Mouse (Mus musculus) adrenal gland, adult (tissue): ENCODE data around the gene Gpr19.

ENCODE experiments used
- DNase-seq, 2 experiments: peaks; one replicate each; pipeline ENCODE4 v3.0.0; 2022 to 2023; ENCODE audit warnings: low spot score in 1 of 2; ENCODE audit not compliant: inconsistent age in 2 of 2

Gene Gpr19

DNA sequence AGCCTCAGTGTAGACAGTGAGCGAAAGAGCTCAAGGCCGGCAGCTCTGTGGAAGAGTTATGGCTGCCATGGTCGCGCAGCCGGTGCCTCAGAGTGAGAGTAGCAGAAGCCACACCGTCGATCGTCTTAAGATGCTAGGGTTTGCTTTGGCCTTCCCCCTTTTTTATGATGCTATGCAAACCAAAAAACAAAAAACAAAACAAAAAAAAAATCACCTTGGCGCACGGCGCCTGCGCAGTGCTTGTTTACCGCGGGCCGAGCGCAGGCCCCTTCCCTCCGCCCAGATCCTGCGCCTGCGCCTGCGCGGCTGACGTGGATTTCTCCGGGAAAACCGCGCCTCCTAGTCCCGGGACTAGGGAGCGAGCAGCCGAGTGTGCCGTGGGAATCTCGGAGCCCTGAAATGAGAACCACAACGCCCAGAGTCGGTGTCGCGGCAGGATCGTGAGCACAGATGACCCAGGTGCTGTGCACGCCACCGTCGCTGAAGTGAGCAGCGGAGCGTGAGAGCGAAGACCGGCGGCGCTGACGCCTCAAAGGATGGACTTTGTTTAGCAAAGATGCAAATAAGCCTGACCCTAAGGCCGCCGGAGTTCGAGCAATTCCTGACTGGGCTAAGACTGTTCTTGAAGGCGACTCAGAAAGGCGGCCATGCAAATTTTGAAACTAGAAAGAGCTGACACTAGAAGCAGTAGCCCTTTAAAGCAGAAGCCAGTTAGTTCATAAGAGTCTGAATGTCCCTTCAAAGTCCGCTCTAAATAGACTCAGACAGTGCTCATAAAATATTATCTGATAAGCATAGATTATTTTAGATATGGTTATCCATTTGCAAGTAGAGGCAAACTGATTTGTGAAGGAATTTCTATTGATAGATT is at the start of gene Gpr19:
Gene Gpr19, minus strand, starts transcription at position 484 of the 871 bp plus-strand sequence.
- peak; percentile 93 to 97 for DNase-seq

- DNase-seq, result peak; percentile 50 to 87
Observed at GRCm38 (mm10) chr6:134947311-134948087, 49.1 kb upstream of the Gpr19 start.

- no peak for DNase-seq
Observed at GRCm38 (mm10) chr6:134946858-134947257, 48.5 kb upstream of the Gpr19 start.

GRCm38 (mm10) chr6:134946054-134946453 is 47.7 kb upstream of the Gpr19 start:
- DNase-seq, result no peak

DNA sequence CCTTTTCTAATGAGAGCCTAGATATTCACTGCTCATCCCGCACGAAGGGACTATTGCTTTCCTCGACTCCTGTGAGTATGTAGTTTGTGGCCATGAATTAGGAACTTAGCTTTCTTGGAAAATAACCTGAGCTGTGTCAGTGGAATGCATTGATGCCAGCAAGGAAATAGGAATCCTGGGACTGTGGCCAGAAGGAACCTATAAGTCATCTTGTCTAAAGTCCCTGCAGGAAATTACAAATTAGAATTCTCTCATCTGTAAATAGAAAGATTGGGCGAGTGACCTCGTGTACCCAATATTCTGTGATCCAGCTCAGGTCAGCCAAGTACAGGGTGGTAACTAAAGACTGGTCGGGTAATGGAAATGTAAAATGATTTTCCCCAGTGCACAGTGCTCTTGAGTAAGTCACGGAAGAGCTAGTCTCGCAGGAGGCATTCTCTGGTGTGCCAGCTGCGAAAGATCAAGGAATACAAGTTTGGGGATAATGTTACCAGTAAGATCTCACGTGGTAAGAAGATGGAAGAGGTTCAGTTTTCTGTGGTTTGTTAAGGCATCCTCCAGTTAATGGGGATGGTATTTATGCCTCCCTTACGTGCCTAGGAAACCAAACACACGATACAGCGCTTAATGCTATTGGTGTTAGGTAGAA is 45.5 kb upstream of the Gpr19 start:
- DNase-seq, result peak in 1 of 2 experiments; percentile 48

GRCm38 (mm10) chr6:134939781-134940180 is 41.4 kb upstream of the Gpr19 start:
- DNase-seq, result no peak

- no peak for DNase-seq
Observed at GRCm38 (mm10) chr6:134934305-134934704, 35.9 kb upstream of the Gpr19 start.

- DNase-seq, result no peak
Observed at GRCm38 (mm10) chr6:134933207-134933558, 34.8 kb upstream of the Gpr19 start.

DNA sequence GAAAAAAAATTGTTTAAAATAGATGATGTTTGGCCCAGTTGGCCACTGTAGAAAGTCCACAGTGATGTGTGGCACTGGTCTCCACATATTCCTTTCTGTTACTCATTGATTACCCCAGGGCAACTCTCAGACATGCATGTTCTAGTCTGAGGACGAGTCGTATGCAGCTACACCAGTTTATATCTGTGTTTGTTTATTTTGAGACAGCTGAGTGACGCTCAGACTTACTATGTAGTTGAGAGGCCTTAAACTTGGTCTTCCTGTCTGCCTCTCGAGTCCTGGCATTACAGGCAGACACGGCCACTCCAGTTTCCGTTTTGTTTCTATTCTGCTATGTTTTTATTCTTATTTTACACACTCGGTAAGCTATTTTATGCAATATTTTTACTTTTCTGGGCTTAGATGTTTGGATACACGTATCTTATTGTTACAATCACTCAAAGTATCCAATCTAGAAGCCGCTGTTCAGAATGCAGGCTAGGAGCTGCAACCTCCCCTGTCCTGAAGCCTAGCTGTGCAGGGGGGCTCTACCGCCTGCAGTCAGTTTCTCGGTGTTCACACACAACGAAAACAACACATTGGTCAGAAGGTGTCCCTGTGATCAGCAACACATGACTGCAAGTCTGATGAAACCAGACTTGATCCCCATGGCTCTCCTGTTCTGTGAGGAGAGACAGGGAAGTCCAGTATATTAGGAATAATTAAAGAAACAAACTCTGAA is 34.3 kb upstream of the Gpr19 start:
- DNase-seq, result no peak

DNA sequence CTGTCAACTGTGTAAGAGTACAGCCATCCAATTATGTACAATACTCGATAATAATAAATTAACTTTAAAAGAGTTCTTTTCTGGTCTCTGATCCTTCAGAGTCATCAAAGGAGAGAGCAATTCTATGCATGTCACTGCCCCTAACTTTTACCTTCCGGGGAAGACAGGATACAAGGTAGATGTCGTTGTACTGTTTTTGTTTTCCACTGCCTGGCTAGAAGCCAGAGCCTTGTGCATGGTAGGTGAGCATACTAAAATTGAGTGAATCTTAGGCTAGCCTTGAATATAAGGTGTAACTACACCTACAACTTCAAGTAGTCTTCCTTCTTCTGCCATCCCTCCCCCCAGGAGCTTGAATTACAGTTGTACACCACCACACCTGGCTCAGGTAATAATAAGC is 32.8 kb upstream of the Gpr19 start:
- no peak for DNase-seq

DNA sequence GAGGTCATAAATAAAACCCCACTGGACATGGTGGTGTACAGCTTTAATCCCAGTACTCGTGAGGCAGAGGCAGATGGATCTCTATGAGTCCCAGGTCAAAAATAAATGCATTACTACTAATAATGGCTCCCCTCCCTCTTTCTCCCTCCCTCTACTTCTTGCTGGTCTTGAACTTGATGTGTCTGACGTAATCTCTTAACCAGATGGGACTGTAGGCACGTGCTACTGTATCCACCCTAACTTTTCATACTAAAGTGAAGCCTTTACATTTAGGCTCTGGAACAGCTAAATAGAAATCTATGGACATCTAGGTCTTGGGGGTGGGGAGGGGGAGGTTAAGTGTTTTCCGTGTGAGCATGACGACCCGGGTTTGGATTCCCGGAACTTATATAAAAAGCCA is 32.0 kb upstream of the Gpr19 start:
- DNase-seq, result no peak

DNA sequence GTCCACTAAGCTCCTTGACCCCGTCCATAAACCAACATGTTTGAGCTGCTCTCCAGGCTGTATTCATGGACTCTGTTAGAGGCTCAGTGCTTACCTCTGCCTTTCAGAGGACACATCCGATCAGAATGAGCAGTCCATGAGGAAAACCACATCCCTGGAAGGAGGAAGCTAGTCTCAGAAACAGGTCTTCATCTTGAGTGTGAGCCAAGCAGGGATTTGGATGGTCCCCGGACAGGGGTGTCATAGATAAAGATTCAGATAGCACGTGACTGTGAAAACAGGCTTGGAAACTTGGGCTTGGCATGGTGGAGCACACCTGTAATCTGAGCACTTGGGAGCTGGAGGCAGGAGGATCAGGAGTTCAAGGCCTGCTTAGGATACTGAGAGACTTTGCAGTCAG is 31.5 kb upstream of the Gpr19 start:
- DNase-seq, result no peak

GRCm38 (mm10) chr6:134928889-134929310 is 30.5 kb upstream of the Gpr19 start:
- DNase-seq, result peak; percentile 36 to 73

DNA sequence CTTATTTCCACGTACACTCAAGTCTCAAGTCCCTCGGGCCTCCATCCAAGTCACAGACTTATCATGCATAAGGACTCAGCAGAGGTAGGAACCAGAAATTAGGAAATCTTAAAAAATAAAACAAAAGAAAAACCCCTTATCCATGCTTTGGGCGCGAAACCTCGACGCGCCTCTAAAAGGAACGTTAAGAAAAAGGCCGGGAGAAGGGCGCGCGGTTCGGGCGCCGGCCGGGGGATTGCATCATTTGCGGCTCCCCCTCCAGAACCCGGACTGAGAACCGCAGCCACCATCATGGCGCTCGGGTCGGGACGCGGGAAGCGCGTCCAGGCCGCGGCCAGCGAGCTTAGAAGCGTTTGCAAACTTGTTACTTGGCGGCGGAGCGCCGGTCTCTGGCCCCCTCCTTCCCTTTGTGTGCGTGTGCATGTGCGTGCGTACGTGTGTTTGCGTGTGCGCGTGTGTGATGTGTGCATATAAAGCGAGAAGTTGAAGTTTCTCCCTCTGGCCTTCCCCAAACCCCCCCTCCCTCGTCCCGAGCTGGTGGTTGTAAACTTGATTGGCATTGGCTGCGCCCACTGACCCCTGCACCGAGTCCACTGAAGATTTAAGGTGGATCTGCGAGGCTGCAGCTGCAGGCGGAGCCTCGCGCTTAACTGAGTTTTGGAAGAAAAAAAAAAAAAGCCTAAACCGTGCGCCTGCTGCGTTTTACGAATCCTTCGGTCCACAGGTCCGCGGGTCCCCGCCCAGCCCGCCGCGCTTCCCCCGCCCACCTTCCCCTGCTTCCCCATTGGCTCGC is 29.9 kb upstream of the Gpr19 start:
- peak; percentile 87 to 94 for DNase-seq

- DNase-seq, result no peak
Observed at GRCm38 (mm10) chr6:134927595-134928095, 29.3 kb upstream of the Gpr19 start.

DNA sequence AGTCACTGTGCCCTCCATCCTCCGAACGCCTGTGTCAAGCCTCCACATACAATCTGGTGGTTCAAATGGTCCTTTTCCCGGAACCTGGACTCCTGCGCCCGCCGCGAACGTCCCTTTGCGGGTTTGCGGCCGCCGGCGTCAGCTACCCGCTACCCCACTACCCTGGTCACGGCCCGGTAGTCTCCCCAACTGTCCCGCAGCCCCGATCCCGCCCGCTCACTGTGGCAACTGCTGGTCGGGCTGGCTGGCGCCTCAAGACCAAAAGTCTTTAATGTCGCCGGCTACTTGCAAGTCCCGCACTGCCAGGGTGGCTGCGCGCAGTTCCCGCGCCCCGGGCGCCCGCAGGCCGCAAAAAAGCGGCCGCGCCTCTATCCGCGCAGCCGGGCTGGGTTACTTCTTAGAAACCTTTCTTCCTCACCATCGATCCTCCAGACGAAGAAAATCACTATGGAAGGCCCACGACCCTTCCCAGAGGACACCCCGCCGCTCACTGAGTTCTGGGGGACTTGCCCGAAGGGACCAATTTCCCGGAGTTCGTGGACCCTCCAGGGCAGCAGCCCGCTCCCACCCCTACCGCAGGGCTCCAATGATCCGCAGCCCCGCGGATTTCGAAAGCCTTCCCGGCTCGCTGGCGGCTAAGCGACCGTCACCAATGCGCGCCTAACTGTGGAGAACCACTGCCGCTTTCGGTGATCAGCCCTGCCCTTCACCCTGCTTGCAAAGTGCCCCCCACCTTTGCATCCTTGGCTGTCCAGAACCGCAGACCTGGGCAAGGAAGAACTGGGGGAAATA is 28.6 kb upstream of the Gpr19 start:
- peak; percentile 65 to 88 for DNase-seq

DNA sequence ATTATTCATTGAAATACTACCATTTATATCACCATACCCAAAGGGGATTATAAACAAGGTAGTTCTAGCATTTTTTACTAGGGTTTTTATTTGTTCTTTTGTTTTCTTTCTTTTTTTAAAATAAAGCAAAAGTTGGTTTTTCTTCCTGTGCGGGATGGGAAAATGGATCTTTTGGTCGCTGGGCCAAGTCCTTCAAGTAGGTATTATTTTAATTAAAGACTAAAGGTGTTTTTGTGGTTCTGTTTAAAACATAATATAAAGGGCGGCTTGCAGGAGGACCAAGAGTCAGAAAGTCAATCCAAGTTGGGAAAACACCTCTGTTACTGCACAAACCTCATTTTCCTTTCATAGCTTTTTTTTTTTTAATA is 27.9 kb upstream of the Gpr19 start:
- DNase-seq, result no peak

GRCm38 (mm10) chr6:134925673-134926337 is 27.4 kb upstream of the Gpr19 start:
- DNase-seq, result no peak

DNA sequence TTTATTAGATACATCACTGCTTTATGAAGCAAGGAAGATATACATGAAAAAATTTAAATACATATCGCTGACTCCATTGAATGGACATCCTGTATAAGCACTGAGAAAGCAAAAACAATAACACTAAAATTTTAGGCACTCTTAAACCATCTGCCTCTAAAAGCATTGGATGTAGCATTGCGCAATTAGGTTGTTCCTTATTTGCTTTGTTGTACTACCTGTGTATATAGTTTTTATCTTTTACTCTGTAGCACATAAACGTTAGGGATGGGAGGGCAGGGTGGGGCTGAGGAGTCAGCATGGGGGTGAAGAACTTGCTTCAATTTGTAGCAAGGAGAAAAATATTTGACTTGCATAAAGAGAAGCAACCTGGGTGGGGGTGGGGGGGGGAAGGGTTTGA is 25.9 kb upstream of the Gpr19 start:
- DNase-seq, result no peak
